Mouse (Mus musculus): ENCODE data around the gene Fubp1. TPM values are rescaled to one million over a fixed set of nuclear protein-coding genes. Genes with fewer than 3 reads are reported as not detected.
"Not testable (repeated sequence)": the region's sequence is repeated elsewhere in the genome, so short reads cannot be mapped to it uniquely, and the experiment has no call there.

Gene Fubp1
- total RNA-seq, 2 experiments from 2014 or later: 74.7 to 135 TPM

GRCm38 (mm10) chr3:152192238-152192931 is 17.8 kb upstream of the Fubp1 start:
- peak; percentile 17 for ATAC-seq (ENCODE audit: poor library complexity, severe bottlenecking)

GRCm38 (mm10) chr3:152193177-152193576 is 17.0 kb upstream of the Fubp1 start:
- no peak for ATAC-seq (ENCODE audit: poor library complexity, severe bottlenecking)

- peak; percentile 90 for ATAC-seq (ENCODE audit: poor library complexity, severe bottlenecking)
Measured at GRCm38 (mm10) chr3:152193635-152194097, 16.6 kb upstream of the Fubp1 start.

GRCm38 (mm10) chr3:152197246-152197645 is 13.0 kb upstream of the Fubp1 start:
- ATAC-seq (ENCODE audit: poor library complexity, severe bottlenecking): not testable (repeated sequence)

GRCm38 (mm10) chr3:152199125-152199524 is 11.1 kb upstream of the Fubp1 start:
- no peak for ATAC-seq (ENCODE audit: poor library complexity, severe bottlenecking)

GRCm38 (mm10) chr3:152201181-152201580 is 9.0 kb upstream of the Fubp1 start:
- ATAC-seq (ENCODE audit: poor library complexity, severe bottlenecking): no peak

- ATAC-seq (ENCODE audit: poor library complexity, severe bottlenecking): no peak
Measured at GRCm38 (mm10) chr3:152201651-152202050, 8.6 kb upstream of the Fubp1 start.

GRCm38 (mm10) chr3:152202942-152203341 is 7.3 kb upstream of the Fubp1 start:
- ATAC-seq (ENCODE audit: poor library complexity, severe bottlenecking): no peak

GRCm38 (mm10) chr3:152203411-152203810 is 6.8 kb upstream of the Fubp1 start:
- no peak for ATAC-seq (ENCODE audit: poor library complexity, severe bottlenecking)

- ATAC-seq (ENCODE audit: poor library complexity, severe bottlenecking): no peak
Measured at GRCm38 (mm10) chr3:152203996-152204395, 6.2 kb upstream of the Fubp1 start.

GRCm38 (mm10) chr3:152204577-152204976 is 5.6 kb upstream of the Fubp1 start:
- ATAC-seq (ENCODE audit: poor library complexity, severe bottlenecking): no peak

- ATAC-seq (ENCODE audit: poor library complexity, severe bottlenecking): no peak
Measured at GRCm38 (mm10) chr3:152207156-152207555, 3.1 kb upstream of the Fubp1 start.

GRCm38 (mm10) chr3:152208096-152208885 is 1.9 kb upstream of the Fubp1 start:
- no peak for ATAC-seq (ENCODE audit: poor library complexity, severe bottlenecking)

GRCm38 (mm10) chr3:152209177-152209966 is 850 bp upstream of the Fubp1 start:
- ATAC-seq (ENCODE audit: poor library complexity, severe bottlenecking): peak; percentile 31

GRCm38 (mm10) chr3:152210728-152211391 is 638 bp downstream of the Fubp1 start:
- ATAC-seq (ENCODE audit: poor library complexity, severe bottlenecking): peak; percentile 38

GRCm38 (mm10) chr3:152211731-152212279 is 1.6 kb downstream of the Fubp1 start:
- no peak for ATAC-seq (ENCODE audit: poor library complexity, severe bottlenecking)

GRCm38 (mm10) chr3:152213416-152213815 is 3.2 kb downstream of the Fubp1 start:
- ATAC-seq (ENCODE audit: poor library complexity, severe bottlenecking): no peak

- no peak for ATAC-seq (ENCODE audit: poor library complexity, severe bottlenecking)
Measured at GRCm38 (mm10) chr3:152224918-152225317, 14.7 kb downstream of the Fubp1 start.

- no peak for ATAC-seq (ENCODE audit: poor library complexity, severe bottlenecking)
Measured at GRCm38 (mm10) chr3:152225906-152226305, 15.7 kb downstream of the Fubp1 start.

- no peak for ATAC-seq (ENCODE audit: poor library complexity, severe bottlenecking)
Measured at GRCm38 (mm10) chr3:152228843-152229242, 18.6 kb downstream of the Fubp1 start.

Data from megakaryocyte, adult 5-6 weeks (primary cell).